Mouse (Mus musculus): ENCODE data around the gene Pex11g.

- TF ChIP-seq CTCF (conservative IDR thresholded peaks at IDR 0.05; ENCODE audit: insufficient read depth, insufficient read length, low read depth, low read length) (no peak), POLR2A (IDR thresholded peaks at IDR 0.05; ENCODE audit: low read depth, low read length) (no peak)
Observed at GRCm38 (mm10) chr8:3428426-3428825, 39.1 kb downstream of the Pex11g start.
